Mouse (Mus musculus): ENCODE measurements around the gene Best2. TPM values are rescaled to one million over a fixed set of nuclear protein-coding genes. Genes with fewer than 3 reads are reported as not detected.

Best2 gene
- polyA plus RNA-seq, 1 experiment from 2014 or later: not detected

DNA sequence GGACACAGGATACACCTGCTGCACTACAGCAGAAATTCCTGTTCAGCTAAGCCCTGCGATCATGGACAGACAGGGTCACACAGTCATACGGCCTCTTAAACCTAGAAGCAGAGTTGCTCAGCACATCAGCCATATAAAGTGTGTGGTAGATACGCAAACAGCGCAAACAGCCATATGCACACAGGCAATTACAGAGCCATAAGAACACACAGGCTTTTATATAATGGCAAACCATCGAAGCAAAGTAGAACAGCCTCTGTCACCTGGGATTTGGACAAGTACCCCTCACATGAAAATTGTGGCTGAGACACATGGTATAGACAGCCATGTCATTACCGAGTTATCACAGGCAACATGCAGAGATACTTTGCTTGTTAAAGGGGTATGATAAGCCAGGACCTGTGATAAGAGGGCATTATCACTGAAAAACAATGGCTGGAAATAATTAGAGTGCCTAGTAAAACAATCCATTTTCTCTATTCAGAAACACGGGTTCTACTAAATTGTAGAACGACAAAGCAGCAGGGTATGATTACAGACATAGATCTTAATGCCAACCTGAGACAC lies 27.9 kb downstream of the Best2 start:
- DNase-seq (ENCODE audit: low spot score): no peak
- Histone ChIP-seq H3K9me3 (no peaks in the 10 kb centered on the region), H3K4me3 (peak overlapping the region; percentile 71), H3K27me3 (replicated peaks; ENCODE audit: low read depth, poor library complexity, severe bottlenecking) (peaks cover 44% of the 10 kb centered on the region), H3K27ac (replicated peaks) (peak overlapping the region; percentile 85), H3K4me1 (peaks cover 68% of the 10 kb centered on the region), H3K36me3 (replicated peaks) (no peaks in the 10 kb centered on the region)
- WGBS: 42% methylated on average over 8 of the region's 8 CpGs

DNA sequence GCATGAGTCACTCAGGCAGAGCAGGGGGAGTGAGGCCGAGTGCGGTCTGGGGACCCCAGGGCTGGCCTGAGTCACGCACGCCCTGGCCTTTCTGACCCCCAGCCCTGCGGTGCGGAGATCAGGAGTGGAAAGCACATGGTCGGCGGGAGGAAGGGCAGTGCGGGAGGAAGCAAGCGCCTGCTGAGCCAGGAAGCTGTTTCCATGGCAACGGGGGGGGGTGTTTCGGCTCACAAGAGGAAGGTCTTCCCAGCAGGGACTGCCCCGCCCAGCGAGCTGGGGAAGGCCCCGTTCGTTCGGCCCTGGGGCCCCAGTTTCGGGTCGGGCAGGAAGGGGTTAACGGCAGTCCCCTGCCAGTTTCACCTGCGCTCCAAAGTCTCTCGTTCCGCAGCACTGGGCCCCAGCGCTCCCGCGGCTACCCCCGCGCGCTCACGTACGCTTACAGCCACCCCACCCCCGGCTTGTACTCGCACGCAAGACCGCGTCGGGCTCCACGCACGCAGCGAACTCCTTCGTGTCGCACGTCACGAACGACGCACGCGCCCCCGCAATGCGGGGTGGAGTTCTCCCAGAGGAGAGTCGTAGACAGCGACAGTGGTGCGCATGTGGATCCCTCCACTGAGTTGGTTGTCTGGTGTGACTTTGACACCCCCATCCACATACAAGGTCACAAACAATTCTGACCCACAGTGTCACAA lies 28.5 kb downstream of the Best2 start:
- DNase-seq (ENCODE audit: low spot score): peak; percentile 91
- under 1% methylated on average over 53 of the region's 53 CpGs for WGBS
- Histone ChIP-seq H3K27me3 (replicated peaks; ENCODE audit: low read depth, poor library complexity, severe bottlenecking) (peaks cover 49% of the 10 kb centered on the region), H3K4me3 (peak overlapping the region; percentile 71), H3K36me3 (replicated peaks) (no peaks in the 10 kb centered on the region), H3K27ac (replicated peaks) (peak overlapping the region; percentile 85), H3K9me3 (no peaks in the 10 kb centered on the region), H3K4me1 (peaks cover 68% of the 10 kb centered on the region)

DNA sequence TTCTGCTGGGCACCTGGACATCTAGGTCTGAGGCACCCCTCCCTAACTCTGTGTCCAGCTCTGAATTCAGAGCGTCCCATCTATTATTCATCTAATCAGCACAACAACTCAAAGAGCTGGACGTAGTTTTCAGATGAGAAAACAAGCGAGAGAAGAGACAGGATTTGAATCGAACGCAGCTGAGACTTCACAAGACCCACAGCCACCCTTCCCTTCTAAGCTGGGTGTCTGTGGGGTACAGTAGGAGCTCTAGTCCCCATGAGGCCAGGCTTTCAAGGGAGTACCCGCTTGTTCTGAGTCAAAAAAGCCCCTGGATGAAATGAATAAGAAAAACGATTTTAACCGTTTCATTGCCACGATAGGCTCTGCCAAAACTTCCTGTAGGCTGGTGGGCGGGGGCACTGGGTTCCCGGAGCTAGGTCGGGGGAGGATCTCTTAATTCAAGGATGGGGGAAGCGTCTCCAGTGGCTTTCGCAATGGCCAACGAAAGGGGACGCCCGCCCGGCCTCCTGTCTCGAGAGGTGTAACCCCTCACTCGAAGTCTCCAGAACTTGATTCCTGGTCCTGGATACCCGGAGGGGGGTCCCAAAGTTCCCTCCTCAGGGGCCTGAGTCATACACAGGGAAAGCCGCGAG lies 29.2 kb downstream of the Best2 start:
- H3K4me1 ChIP-seq: peaks cover 68% of the 10 kb centered on the region
- DNase-seq (ENCODE audit: low spot score): no peak

DNA sequence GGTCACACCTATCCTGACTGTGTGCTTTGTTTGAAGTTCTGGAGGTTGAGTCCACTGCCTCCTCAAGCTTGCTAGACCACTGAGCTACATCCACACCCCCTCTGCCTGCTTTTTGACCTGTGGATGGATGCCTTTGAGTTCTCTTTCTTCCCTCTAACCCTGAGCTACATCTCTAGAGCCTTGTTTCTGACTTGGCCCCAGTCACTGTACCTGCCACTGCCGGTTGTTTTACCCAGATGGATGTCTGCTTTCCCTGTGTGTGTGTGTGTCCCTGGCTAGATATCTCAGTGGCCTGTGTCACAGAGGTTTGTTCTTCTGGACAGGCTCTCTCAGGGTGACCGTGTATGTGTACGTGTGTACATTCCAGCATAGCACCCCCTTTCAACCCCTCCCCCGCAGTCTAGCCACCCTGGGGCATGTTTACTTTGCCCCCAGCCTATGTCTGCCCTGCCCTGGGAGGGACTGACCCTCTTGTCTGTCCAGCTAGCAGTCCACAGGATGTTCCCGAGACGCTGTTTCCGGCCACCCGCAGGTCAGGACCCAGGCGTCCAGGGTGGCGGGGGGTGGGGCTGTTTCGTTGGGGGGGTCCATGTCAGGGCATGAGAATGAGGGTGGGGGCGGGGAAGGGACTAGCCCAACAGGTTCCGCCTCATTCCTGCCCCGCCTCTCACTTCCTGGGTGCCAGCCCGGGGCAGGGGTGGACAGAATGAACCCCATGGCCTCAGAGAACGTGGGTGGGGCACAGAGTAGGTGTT lies 29.9 kb downstream of the Best2 start:
- H3K4me3 ChIP-seq: peak overlapping the region; percentile 71
- DNase-seq (ENCODE audit: low spot score): peak; percentile 42
- H3K4me1 ChIP-seq: peaks cover 72% of the 10 kb centered on the region
- peaks cover 61% of the 10 kb centered on the region for H3K27me3 ChIP-seq (replicated peaks; ENCODE audit: low read depth, poor library complexity, severe bottlenecking)
- H3K36me3 ChIP-seq (replicated peaks): no peaks in the 10 kb centered on the region
- 3% methylated on average over 16 of the region's 16 CpGs for WGBS
- H3K9me3 ChIP-seq: no peaks in the 10 kb centered on the region
- H3K27ac ChIP-seq (replicated peaks): peak overlapping the region; percentile 85

More for the DNA sequence above, 29.2 kb downstream of the Best2 start:
- H3K4me3 ChIP-seq: peak overlapping the region; percentile 71
- peaks cover 55% of the 10 kb centered on the region for H3K27me3 ChIP-seq (replicated peaks; ENCODE audit: low read depth, poor library complexity, severe bottlenecking)
- WGBS: under 1% methylated on average over 23 of the region's 23 CpGs
- H3K9me3 ChIP-seq: no peaks in the 10 kb centered on the region
- H3K36me3 ChIP-seq (replicated peaks): no peaks in the 10 kb centered on the region
- peak overlapping the region; percentile 85 for H3K27ac ChIP-seq (replicated peaks)

DNA sequence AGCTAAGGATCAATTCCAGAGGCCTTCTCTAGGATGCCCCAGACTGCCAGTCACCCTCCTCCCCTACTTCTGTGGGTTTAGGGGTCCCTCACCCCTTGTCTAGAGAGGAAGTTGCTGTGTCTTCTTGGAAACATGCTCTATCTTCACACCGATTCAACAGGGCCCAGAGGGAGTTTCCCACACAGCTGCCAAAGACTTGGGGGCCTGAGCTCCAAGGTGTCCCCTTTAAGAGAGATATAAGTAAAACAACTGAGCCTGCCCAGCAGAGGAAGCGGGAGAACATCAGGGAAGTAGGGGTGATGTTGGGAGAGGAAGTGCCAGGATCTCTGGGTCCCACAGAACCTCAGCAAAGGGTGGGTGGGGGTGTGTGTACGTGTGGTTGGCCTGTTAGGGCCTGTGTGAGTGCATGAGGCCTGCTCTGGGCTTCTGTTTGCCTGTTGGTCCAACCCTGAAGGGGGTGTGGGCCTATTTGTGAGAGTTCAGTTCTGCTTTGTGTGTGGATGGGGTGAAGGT lies 31.8 kb downstream of the Best2 start:
- no peak for DNase-seq (ENCODE audit: low spot score)
- Histone ChIP-seq H3K9me3 (no peaks in the 10 kb centered on the region), H3K4me3 (no peak overlapping the region), H3K4me1 (peaks cover 85% of the 10 kb centered on the region), H3K27me3 (replicated peaks; ENCODE audit: low read depth, poor library complexity, severe bottlenecking) (peaks cover 72% of the 10 kb centered on the region), H3K27ac (replicated peaks) (peak overlapping the region; percentile 30; the same call in 1 of the 2 replicates), H3K36me3 (replicated peaks) (no peaks in the 10 kb centered on the region)
- 72% methylated on average over 3 of the region's 3 CpGs for WGBS

DNA sequence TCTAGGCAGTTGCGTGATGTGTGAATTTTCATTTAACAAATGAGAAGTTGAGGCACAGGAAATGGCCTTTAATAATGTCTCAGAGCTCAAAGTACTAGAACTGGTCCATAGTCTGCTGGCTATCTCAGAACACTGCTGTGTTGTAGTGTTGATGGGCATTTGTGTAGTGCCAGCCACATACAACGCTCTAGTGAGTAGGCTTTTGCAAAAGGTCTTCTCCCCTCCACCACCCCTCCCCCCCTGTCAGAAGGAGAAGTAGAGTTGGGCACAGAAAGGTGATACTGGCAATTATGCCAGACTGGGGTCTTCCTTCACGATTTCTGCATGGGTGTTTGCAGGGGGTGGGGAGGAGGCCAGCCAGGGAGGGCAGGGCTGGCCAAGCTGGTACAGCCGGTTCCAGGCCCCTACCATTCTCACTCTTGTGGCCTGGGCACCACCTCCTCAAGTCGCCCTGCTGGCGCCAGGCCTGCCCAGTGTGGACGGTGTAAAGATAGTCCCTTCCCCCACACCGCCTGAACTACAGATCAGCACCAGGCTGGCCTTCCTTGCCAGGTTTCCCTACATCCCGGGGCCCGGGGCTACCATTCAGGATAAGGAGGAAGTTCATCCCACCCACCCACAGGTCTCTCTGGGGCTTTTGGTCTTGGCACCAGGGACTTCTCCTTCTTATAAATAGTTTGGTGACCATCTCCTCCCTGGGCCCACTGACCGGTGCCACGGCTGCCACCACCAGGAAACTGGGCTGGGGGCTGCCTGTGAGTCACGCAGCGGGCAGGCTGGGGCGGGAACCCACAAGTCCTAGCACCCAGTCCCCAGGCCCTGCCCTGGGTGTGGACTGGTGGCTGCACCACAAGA lies 32.5 kb downstream of the Best2 start:
- Histone ChIP-seq H3K36me3 (replicated peaks) (no peaks in the 10 kb centered on the region), H3K27me3 (replicated peaks; ENCODE audit: low read depth, poor library complexity, severe bottlenecking) (peaks cover 72% of the 10 kb centered on the region), H3K4me3 (peak overlapping the region; percentile 25; the same call in 1 of the 2 replicates), H3K4me1 (peaks cover 92% of the 10 kb centered on the region), H3K9me3 (no peaks in the 10 kb centered on the region), H3K27ac (replicated peaks) (peak overlapping the region; percentile 69)
- no peak for DNase-seq (ENCODE audit: low spot score)
- WGBS: 75% methylated on average over 15 of the region's 15 CpGs

DNA sequence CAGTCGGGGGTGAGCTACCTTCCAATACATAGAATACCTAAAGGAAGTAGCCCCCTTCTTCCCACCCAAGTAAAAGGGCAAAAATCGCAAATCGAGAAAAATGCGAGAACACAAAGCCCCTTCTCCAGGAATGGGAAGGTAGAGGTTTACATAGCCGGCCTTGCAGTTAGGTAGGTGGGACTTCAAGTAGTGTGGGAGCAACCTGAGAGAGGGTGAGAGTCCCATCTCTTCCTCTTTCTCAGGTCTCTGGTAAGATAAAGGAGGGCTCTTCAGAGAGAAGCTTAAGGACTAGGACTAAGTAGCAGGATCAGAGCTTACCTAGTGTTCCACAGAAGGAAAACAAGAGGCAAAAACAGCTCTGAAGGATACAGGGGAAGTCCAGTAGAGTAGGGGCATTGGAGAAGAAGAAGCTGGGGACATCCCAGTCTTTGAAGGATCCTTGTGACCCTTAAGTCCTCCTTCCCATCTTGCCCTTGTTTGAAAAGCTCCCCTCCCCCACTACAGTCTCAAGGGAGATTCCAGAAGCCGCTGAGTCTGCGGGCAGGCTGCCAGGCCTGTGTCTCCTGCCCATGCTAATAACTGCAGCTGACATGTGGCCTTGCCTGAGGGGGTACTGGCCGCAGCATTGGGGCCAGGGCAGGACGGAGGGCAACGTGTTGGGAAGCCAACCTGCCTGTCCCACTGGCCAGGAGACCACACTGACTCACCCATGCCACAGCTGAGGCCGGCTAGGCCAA lies 33.5 kb downstream of the Best2 start:
- H3K4me3 ChIP-seq: peak overlapping the region; percentile 73
- no peaks in the 10 kb centered on the region for H3K9me3 ChIP-seq
- WGBS: 28% methylated on average over 11 of the region's 11 CpGs
- peak; percentile 30 for DNase-seq (ENCODE audit: low spot score)
- H3K36me3 ChIP-seq (replicated peaks): no peaks in the 10 kb centered on the region
- peaks cover 62% of the 10 kb centered on the region for H3K27me3 ChIP-seq (replicated peaks; ENCODE audit: low read depth, poor library complexity, severe bottlenecking)
- peak overlapping the region; percentile 69 for H3K27ac ChIP-seq (replicated peaks)
- peaks cover 95% of the 10 kb centered on the region for H3K4me1 ChIP-seq

DNA sequence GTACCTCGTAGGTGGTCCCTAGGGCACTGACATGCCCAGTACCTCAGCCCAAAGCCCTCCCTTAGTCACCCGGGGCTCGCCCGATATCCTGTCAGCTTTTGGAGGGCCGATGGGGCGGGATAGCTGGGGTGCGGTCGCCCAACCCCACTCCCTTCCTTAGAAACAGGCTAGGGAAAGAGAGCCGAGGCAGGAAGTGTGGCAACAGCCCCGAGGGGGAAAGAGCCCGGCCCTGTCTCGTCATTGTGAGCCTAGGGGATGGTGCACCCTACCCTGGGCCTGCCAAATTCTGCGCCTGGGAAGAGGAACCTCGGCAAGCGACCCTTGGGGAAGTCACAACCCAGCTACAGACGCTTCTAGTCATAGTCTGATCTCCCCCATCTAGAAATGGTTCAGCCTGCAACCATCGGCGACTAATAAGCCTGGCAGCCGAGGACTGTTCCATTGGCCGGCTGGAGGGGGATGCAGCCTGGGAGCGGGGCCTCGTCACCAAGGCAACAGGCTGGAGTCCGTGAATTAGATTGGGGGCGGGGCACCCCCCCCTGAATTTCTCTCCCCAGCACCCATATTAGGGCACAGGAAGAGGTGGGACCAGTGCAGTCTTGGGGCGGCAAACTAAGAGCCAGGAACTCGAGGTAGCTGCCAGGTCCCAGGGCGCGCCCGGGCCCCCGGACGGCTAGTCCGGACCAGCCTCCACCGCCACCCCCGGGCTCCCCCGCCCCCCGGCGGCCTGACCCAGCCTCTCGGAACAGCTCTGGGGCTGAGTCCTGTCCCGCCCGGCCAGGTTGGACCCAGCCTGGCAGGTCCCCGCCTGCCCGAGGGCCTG lies 34.5 kb downstream of the Best2 start:
- H3K36me3 ChIP-seq (replicated peaks): peaks cover 6% of the 10 kb centered on the region
- 2% methylated on average over 42 of the region's 42 CpGs for WGBS
- H3K27me3 ChIP-seq (replicated peaks; ENCODE audit: low read depth, poor library complexity, severe bottlenecking): peaks cover 59% of the 10 kb centered on the region
- peak; percentile 90 for DNase-seq (ENCODE audit: low spot score)
- peak overlapping the region; percentile 69 for H3K27ac ChIP-seq (replicated peaks)
- H3K4me1 ChIP-seq: peaks cover 95% of the 10 kb centered on the region
- H3K4me3 ChIP-seq: peak overlapping the region; percentile 73
- no peaks in the 10 kb centered on the region for H3K9me3 ChIP-seq

DNA sequence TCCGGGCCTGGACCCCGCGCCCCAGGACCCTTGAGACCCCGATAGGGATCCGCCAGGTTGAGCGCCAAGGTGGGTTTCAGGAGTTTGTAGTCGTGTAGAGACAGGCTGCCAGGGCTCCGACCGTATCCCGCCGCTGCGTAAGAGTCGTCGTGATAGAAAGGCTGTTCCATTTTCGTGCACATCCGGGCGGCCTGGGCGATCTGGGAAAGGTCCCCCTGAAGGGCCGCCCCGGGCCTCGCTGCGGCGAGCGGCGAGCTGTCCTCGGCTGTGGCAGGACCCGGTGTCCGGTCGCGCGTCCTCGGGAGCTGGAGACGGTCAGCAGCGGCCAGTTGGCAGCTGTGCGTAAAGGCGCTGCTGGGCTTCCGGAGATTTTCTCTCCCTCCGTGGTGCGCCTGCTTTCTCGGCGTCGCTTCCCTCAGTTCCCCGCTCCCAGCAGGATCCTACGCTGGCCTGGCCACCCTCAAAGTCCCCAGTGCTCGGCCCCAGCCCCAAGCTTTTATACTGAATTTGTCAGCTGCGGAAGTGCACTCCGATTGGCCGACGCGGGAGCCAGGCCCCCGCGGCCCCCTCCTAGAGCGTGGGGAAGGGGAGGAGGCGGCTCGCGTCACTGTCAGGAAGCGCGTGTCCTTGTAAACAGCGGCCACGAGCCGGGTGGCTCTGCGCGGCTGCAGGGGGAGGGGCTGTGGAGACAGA lies 35.9 kb downstream of the Best2 start, which contains the start of gene Junb:
Junb (minus strand) TSS at position 471 of the 693 bp plus-strand sequence.
- H3K27ac ChIP-seq (replicated peaks): peak within 1 kb of the TSS; percentile 78
- peak within 1 kb of the TSS; percentile 73 for H3K4me3 ChIP-seq
- H3K36me3 ChIP-seq (replicated peaks): peaks cover 20% of the 10 kb centered on the region
- peaks cover 56% of the 10 kb centered on the region for H3K27me3 ChIP-seq (replicated peaks; ENCODE audit: low read depth, poor library complexity, severe bottlenecking)
- peaks cover 82% of the 10 kb centered on the region for H3K4me1 ChIP-seq
- DNase-seq (ENCODE audit: low spot score): peak; percentile 89
- under 1% methylated on average over 63 of the region's 63 CpGs for WGBS
- H3K9me3 ChIP-seq: no peaks in the 10 kb centered on the region
